7 mouse cellular contexts compared by ENCODE assay signal in the genomic region with DNA sequence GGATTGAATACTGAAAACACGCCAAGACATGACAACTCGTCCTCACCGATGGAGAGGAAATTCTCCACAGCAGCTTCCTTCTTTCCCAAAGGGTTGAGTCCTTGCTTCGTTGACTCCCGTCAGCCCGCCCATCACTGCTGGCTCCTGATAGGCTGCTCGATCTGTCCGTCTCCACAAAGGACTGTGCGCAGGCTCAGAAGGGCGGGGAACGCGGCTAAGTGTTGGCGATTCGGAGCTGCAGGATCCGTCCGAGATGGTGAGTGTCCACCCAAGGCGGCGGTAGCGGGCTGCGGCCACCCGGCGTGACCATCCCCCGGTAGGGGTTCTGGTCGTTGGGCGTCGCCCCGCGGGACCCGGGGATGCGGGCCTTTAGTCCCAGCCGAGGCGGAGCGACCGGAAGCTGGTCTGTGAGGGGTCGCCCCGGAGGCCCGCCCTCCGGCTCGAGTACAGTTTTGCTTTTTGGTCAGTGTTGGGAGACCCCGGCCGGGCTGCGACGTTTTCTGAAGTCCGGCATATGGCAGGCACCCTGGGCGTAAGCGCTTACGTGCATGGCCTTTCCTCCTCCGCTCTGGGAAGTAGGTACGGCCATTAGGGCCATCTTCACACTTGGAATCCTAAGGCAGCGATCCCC. TPM values are rescaled to one million over a fixed set of nuclear protein-coding genes. Genes with fewer than 3 reads are reported as not detected.
DNase-seq lines count a peak whose midpoint lies in the region; ATAC-seq lines count a peak whose summit lies in the region.

A gene (plus strand): TSS at position 172 of the 631 bp plus-strand sequence.

- intact Hi-C loops in gastrocnemius, postnatal 36 days (cut with DNase I) = loop anchor here (5.0 kb wide), 1 partner anchor 36 kb away; no protein-coding TSS in a partner anchor
- intact Hi-C loops in left cerebral cortex, postnatal 25 days (cut with DNase I) = loop anchor here (5.0 kb wide), 1 partner anchor 146 kb away; a partner anchor contains a TSS

- peak within 1 kb of the TSS; percentile 84 for H3K9ac ChIP-seq in intestine, embryonic 15.5 days

- DNase-seq in adrenal gland, adult 2 months = peak; percentile 99
- peak; percentile 95 for DNase-seq in embryo, embryonic 11.5 days (ENCODE audit: low read depth, low spot score)
- peak; percentile 99 to 100 for DNase-seq in gastrocnemius, postnatal 36 days
- peak; percentile 99 to 100 for DNase-seq in left cerebral cortex, postnatal 25 days (ENCODE audit: low spot score in 2 of 2)
- peak; percentile 97 for DNase-seq in midbrain, embryonic 10.5 days (ENCODE audit: low spot score)
- peak; percentile 100 for DNase-seq in right cerebral cortex, postnatal 4 days

- no peaks in the 10 kb centered on the region for H3K9me3 ChIP-seq in intestine, embryonic 15.5 days
- H3K9me3 ChIP-seq in midbrain, embryonic 10.5 days (replicated peaks) = no peaks in the 10 kb centered on the region

- ATAC-seq in intestine, embryonic 15.5 days = peak; percentile 100

- under 1% methylated on average over 50 of the region's 50 CpGs for WGBS in intestine, embryonic 15.5 days
- WGBS in midbrain, embryonic 10.5 days = under 1% methylated on average over 50 of the region's 50 CpGs

- peaks cover 10% of the 10 kb centered on the region for H3K4me1 ChIP-seq in intestine, embryonic 15.5 days (replicated peaks)
- H3K4me1 ChIP-seq in midbrain, embryonic 10.5 days = peaks cover 25% of the 10 kb centered on the region

- 0 out of 2 replicates have a peak, but pooled peaks cover 4% of the 10 kb centered on the region for H3K36me3 ChIP-seq in intestine, embryonic 15.5 days
- peaks cover 8% of the 10 kb centered on the region for H3K36me3 ChIP-seq in midbrain, embryonic 10.5 days

- H3K4me3 ChIP-seq in intestine, embryonic 15.5 days (replicated peaks) = peak within 1 kb of the TSS; percentile 76
- H3K4me3 ChIP-seq in midbrain, embryonic 10.5 days = peak within 1 kb of the TSS; percentile 72

- H3K4me2 ChIP-seq in intestine, embryonic 15.5 days (replicated peaks) = peak within 1 kb of the TSS; percentile 85

- no peaks in the 10 kb centered on the region for H3K27me3 ChIP-seq in intestine, embryonic 15.5 days (replicated peaks)
- no peaks in the 10 kb centered on the region for H3K27me3 ChIP-seq in midbrain, embryonic 10.5 days (ENCODE audit: low read depth, poor library complexity, severe bottlenecking)

- H3K27ac ChIP-seq in intestine, embryonic 15.5 days = peak within 1 kb of the TSS; percentile 85
- H3K27ac ChIP-seq in midbrain, embryonic 10.5 days (replicated peaks) = peak within 1 kb of the TSS; percentile 94

RNA-seq across cellular contexts. Expression of the gene that starts here (rescaled TPM):
- total RNA-seq in adrenal gland, adult 2 months (2021) = 100 to 1,000 TPM; 292 to 437 TPM
- 164 and 217 TPM in 2 replicates for polyA plus RNA-seq in adrenal gland, adult 2 months (2012; rRNA removed)
- total RNA-seq in gastrocnemius, postnatal 36 days (2021) = 100 to 1,000 TPM in 1 of 2 experiments, 10 to 100 TPM in 1; 94.2 to 104 TPM
- polyA plus RNA-seq in intestine, embryonic 15.5 days (2015; fragmentation: Nextera tagmentation; extraction: Ambion mirVana) = 332 and 349 TPM in 2 replicates
- total RNA-seq in left cerebral cortex, postnatal 25 days (2021) = 100 to 1,000 TPM; 286 to 313 TPM
- 422 and 437 TPM in 2 replicates for polyA plus RNA-seq in midbrain, embryonic 10.5 days (2016; fragmentation: Nextera tagmentation; extraction: Ambion mirVana)

Comparison
In these comparisons a context has a peak if more than half of its experiments do, and no peak if none do; other contexts are left out.
1. Peak in every context shown above with its lines: DNase-seq, ATAC-seq, H3K4me3 ChIP-seq and H3K27ac ChIP-seq.